Mouse (Mus musculus): ENCODE measurements around the gene Olfr1264.

The Olfr1264 gene

DNA sequence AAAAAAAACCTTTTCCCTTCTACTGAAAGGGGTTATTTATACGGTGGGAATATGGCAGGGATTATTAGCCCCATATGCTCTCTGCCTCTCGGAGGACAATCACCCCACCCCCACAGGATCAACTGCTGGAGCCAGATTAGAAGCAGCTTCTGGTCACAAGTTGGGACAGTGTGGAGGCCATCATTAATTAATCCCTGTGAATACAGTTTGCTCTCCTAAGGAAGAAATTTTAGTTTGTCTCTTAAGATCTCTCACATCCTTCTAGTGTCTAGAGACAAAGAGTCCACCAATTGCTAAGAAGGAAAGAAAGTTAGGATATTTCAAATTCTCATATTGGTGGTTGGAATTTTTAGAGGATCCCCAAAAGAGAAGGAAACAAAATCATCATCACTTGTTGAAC lies at the start of gene Olfr1264:
TSS of gene Olfr1264 (minus strand) at position 101 of the 400 bp plus-strand sequence.
- no peak for DNase-seq (ENCODE audit: low read depth, low spot score)

DNA sequence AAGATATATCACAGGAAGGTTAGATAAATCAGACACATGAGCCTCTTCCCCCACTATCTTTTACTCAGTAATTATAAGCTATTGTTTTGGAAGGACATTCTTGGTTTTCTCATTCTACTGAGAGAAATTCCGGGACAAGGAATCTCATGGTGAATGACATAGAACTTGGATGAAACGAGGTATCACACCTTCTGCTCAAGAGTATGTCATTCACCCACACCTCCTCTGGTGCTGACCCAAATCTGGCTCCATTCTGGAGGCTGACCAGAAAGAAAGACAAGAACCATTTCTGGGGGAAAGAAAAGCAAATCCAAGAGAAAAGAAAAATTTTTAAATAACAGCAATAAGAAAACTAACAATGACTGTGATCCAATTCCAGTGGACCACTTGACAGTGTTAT lies 44.7 kb upstream of the Olfr1264 start:
- DNase-seq (ENCODE audit: low read depth, low spot score): no peak

- DNase-seq (ENCODE audit: low read depth, low spot score): no peak
These were observed 38.1 kb upstream of the Olfr1264 start, which contains the start of gene Olfr140 for GRCm38 (mm10) chr2:90063494-90063893. Olfr140 (minus strand) TSS chr2:90063594.

DNA sequence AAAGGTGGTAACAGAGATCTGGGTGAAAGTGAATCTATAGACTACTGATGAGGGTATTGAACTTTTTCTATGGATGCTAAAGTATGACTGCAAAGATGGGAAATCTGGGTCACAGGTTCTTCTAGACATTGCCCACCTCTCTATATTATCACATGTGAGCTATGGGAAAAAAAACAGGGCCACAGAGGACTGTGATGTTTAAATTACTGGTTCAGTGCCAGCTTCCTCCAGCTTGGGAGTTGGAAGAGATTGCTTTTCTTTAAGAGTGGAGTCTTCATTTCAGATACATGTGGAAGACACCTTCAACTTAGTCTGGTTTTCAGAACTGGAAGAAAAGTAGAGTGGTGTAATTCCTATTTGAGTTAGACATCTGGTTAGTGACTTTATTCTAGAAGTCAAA lies 9.7 kb upstream of the Olfr1264 start, which contains the start of gene Olfr1265:
TSS of gene Olfr1265 (plus strand) at position 301 of the 400 bp plus-strand sequence.
- no peak for DNase-seq (ENCODE audit: low read depth, low spot score)

GRCm38 (mm10) chr2:90011831-90012230 lies 13.5 kb downstream of the Olfr1264 start, which contains the start of gene Olfr1263:
Olfr1263 (plus strand) TSS chr2:90012131.
- DNase-seq (ENCODE audit: low read depth, low spot score): no peak

- DNase-seq (ENCODE audit: low read depth, low spot score): no peak
These were observed 25.5 kb downstream of the Olfr1264 start, which contains the start of gene Olfr1262 for GRCm38 (mm10) chr2:89999845-90000244. Olfr1262 (plus strand) TSS chr2:90000145.

DNA sequence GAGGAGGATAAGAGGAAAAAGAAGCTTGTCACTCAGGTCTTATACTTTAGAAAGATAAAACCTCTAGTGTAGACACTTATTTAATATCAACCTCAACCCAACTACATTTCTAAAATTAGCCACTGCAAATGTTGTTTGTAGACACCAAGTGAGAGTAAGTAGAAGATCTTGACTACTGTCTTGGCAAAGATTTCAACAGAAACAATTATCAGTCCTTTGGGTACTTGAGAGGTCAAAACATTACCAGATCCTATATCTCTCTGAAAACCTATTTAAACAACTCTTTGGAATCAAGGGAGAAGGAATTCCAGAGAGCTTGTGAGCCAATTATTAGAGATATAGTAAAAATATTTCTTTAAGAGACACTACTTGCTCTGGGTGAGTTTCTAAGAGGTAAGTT lies 34.5 kb downstream of the Olfr1264 start, which contains the start of gene Olfr1261:
TSS of gene Olfr1261 (plus strand) at position 301 of the 400 bp plus-strand sequence.
- no peak for DNase-seq (ENCODE audit: low read depth, low spot score)

DNA sequence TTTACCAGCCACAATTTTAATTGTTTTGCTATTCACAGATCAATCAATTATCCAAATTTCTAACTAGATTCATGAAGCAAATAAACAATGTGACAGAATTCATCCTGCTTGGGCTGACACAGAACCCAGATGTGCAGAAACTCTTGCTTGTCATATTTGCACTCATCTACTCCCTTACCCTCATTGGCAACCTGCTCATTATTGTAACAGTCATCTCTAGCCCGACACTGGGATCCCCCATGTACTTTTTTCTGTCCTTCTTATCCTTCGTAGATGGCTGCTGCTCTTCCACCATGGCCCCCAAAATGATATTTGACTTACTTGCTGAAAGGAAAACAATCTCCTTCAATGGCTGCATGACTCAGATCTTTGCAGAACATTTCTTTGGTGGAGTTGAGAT lies 47.7 kb downstream of the Olfr1264 start:
- no peak for DNase-seq (ENCODE audit: low read depth, low spot score)

- no peak for DNase-seq (ENCODE audit: low read depth, low spot score)
These were observed 51.2 kb downstream of the Olfr1264 start, which contains the start of gene Olfr1260 for GRCm38 (mm10) chr2:89974184-89974583. Olfr1260 (plus strand) TSS chr2:89974340.

Data from retina, postnatal 7 days (tissue).